Mouse (Mus musculus): ENCODE results near the gene Gm11596. TPM values are rescaled to one million over a fixed set of nuclear protein-coding genes. Genes with fewer than 3 reads are reported as not detected.
"Not testable (repeated sequence)": the region's sequence is repeated elsewhere in the genome, so short reads cannot be mapped to it uniquely, and the experiment has no call there.

Gm11596 gene
- total RNA-seq (2021): not detected
- long read RNA-seq, experiment 1: 0 reads
- long read RNA-seq, experiment 2: 0 reads

GRCm38 (mm10) chr11:99793367-99793766 lies at the start of gene Gm11596:
TSS of gene Gm11596 (minus strand) at chr11:99793467.
- no peak for DNase-seq (ENCODE audit: low spot score in 2 of 2)

- no peak for DNase-seq (ENCODE audit: low spot score in 2 of 2)
Measured at GRCm38 (mm10) chr11:99842185-99842584, 48.9 kb upstream of the Gm11596 start.

- no peak for DNase-seq (ENCODE audit: low spot score in 2 of 2)
Measured at GRCm38 (mm10) chr11:99837966-99838365, 44.7 kb upstream of the Gm11596 start, which contains the start of gene 2300003K06Rik. TSS of gene 2300003K06Rik (minus strand) at chr11:99838066.

- DNase-seq (ENCODE audit: low spot score in 2 of 2): not testable (repeated sequence)
Measured at GRCm38 (mm10) chr11:99815566-99815965, 22.3 kb upstream of the Gm11596 start, which contains the start of gene Gm11564. TSS of gene Gm11564 (minus strand) at chr11:99815666.

- DNase-seq (ENCODE audit: low spot score in 2 of 2): not testable (repeated sequence)
Measured at GRCm38 (mm10) chr11:99809792-99810191, 16.5 kb upstream of the Gm11596 start, which contains the start of gene Krtap4-13. TSS of gene Krtap4-13 (minus strand) at chr11:99809892.

- DNase-seq (ENCODE audit: low spot score in 2 of 2): not testable (repeated sequence)
Measured at GRCm38 (mm10) chr11:99804346-99804745, 11.1 kb upstream of the Gm11596 start, which contains the start of gene Gm11554. TSS of gene Gm11554 (minus strand) at chr11:99804446.

- not testable (repeated sequence) for DNase-seq (ENCODE audit: low spot score in 2 of 2)
Measured at GRCm38 (mm10) chr11:99798832-99799231, 5.6 kb upstream of the Gm11596 start, which contains the start of gene Gm11569. TSS of gene Gm11569 (minus strand) at chr11:99798932.

GRCm38 (mm10) chr11:99784900-99785299 lies 8.4 kb downstream of the Gm11596 start, which contains the start of gene Krtap4-9:
TSS of gene Krtap4-9 (plus strand) at chr11:99785200.
- DNase-seq (ENCODE audit: low spot score in 2 of 2): not testable (repeated sequence)

- no peak for DNase-seq (ENCODE audit: low spot score in 2 of 2)
Measured at GRCm38 (mm10) chr11:99780604-99781003, 12.7 kb downstream of the Gm11596 start, which contains the start of gene Krtap4-8. TSS of gene Krtap4-8 (minus strand) at chr11:99780704.

- DNase-seq (ENCODE audit: low spot score in 2 of 2): no peak
Measured at GRCm38 (mm10) chr11:99778401-99778800, 14.9 kb downstream of the Gm11596 start.

- DNase-seq (ENCODE audit: low spot score in 2 of 2): not testable (repeated sequence)
Measured at GRCm38 (mm10) chr11:99772813-99773212, 20.5 kb downstream of the Gm11596 start, which contains the start of gene Gm11595. TSS of gene Gm11595 (minus strand) at chr11:99772913.

- DNase-seq (ENCODE audit: low spot score in 2 of 2): no peak
Measured at GRCm38 (mm10) chr11:99768410-99768809, 24.9 kb downstream of the Gm11596 start.

- no peak for DNase-seq (ENCODE audit: low spot score in 2 of 2)
Measured at GRCm38 (mm10) chr11:99758877-99759276, 34.4 kb downstream of the Gm11596 start.

GRCm38 (mm10) chr11:99743985-99744384 lies 49.3 kb downstream of the Gm11596 start:
- DNase-seq (ENCODE audit: low spot score in 2 of 2): no peak

Other genes with a start within 250 kb of the Gm11596 start
- gene Krtap3-3, start 242.6 kb downstream of the Gm11596 start, total RNA-seq (2021): not detected
- gene Krtap3-2, start 236.6 kb downstream of the Gm11596 start, total RNA-seq (2021): not detected
- not detected for gene Gm11939, start 234.0 kb downstream of the Gm11596 start, total RNA-seq (2021)
- not detected for gene Krtap3-1, start 226.8 kb downstream of the Gm11596 start, total RNA-seq (2021)
- gene Krtap1-5, start 212.5 kb downstream of the Gm11596 start, total RNA-seq (2021): not detected
- not detected for gene Krtap1-4, start 209.8 kb downstream of the Gm11596 start, total RNA-seq (2021)
- not detected for gene Krtap1-3, start 202.1 kb downstream of the Gm11596 start, total RNA-seq (2021)
- gene Krtap9-3, start 195.4 kb downstream of the Gm11596 start, total RNA-seq (2021): not detected
- not detected for gene Gm11938, start 190.2 kb downstream of the Gm11596 start, total RNA-seq (2021)
- not detected for gene Gm11937, start 183.3 kb downstream of the Gm11596 start, total RNA-seq (2021)
- not detected for gene Krtap2-4, start 178.6 kb downstream of the Gm11596 start, total RNA-seq (2021)
- not detected for gene Gm11562, start 173.0 kb downstream of the Gm11596 start, total RNA-seq (2021)
- gene Krtap4-1, start 165.2 kb downstream of the Gm11596 start, total RNA-seq (2021): not detected
- gene Krtap4-2, start 158.4 kb downstream of the Gm11596 start, total RNA-seq (2021): not detected
- not detected for gene Krtap4-7, start 149.4 kb downstream of the Gm11596 start, total RNA-seq (2021)
- gene Gm11555, start 143.2 kb downstream of the Gm11596 start, total RNA-seq (2021): not detected
- gene Gm11563, start 134.5 kb downstream of the Gm11596 start, total RNA-seq (2021): not detected
- gene Krtap4-6, start 127.5 kb downstream of the Gm11596 start, total RNA-seq (2021): not detected
- gene Gm14190, start 102.7 kb downstream of the Gm11596 start, total RNA-seq (2021): not detected
- not detected for gene Gm14180, start 59.2 kb downstream of the Gm11596 start, total RNA-seq (2021)
- not detected for gene Gm11595, start 20.6 kb downstream of the Gm11596 start, total RNA-seq (2021)
- gene Krtap4-8, start 12.8 kb downstream of the Gm11596 start, total RNA-seq (2021): not detected
- not detected for gene Krtap4-9, start 8.3 kb downstream of the Gm11596 start, total RNA-seq (2021)
- gene Gm11569, start 5.5 kb upstream of the Gm11596 start, total RNA-seq (2021): not detected
- not detected for gene Gm11554, start 11.0 kb upstream of the Gm11596 start, total RNA-seq (2021)
- not detected for gene Krtap4-13, start 16.4 kb upstream of the Gm11596 start, total RNA-seq (2021)
- not detected for gene Gm11564, start 22.2 kb upstream of the Gm11596 start, total RNA-seq (2021)
- not detected for gene 2300003K06Rik, start 44.6 kb upstream of the Gm11596 start, total RNA-seq (2021)
- not detected for gene Krtap4-16, start 58.1 kb upstream of the Gm11596 start, total RNA-seq (2021)
- not detected for gene Gm11568, start 64.5 kb upstream of the Gm11596 start, total RNA-seq (2021)
- not detected for gene Gm11559, start 71.0 kb upstream of the Gm11596 start, total RNA-seq (2021)
- not detected for gene Krtap9-1, start 79.9 kb upstream of the Gm11596 start, total RNA-seq (2021)
- gene Gm11567, start 85.7 kb upstream of the Gm11596 start, total RNA-seq (2021): not detected
- gene Krtap31-1, start 114.5 kb upstream of the Gm11596 start, total RNA-seq (2021): not detected
- not detected for gene Gm11565, start 121.3 kb upstream of the Gm11596 start, total RNA-seq (2021)
- not detected for gene Krtap31-2, start 142.8 kb upstream of the Gm11596 start, total RNA-seq (2021)
- not detected for gene Krtap9-5, start 155.0 kb upstream of the Gm11596 start, total RNA-seq (2021)
- not detected for gene Krtap29-1, start 185.6 kb upstream of the Gm11596 start, total RNA-seq (2021)
- not detected for gene Krtap16-1, start 193.1 kb upstream of the Gm11596 start, total RNA-seq (2021)
- gene Krtap17-1, start 200.5 kb upstream of the Gm11596 start, total RNA-seq (2021): not detected
- not detected for gene Krt33a, start 222.7 kb upstream of the Gm11596 start, total RNA-seq (2021)
- gene Krt33b, start 236.4 kb upstream of the Gm11596 start, total RNA-seq (2021): not detected
- gene Krt34, start 248.1 kb upstream of the Gm11596 start, total RNA-seq (2021): not detected

All from left cerebral cortex, adult 18-20 months (tissue).